In genomic region chr2:70291063-70291462, GRCm38 (mm10) we compare ENCODE assay signal across 13 mouse cellular contexts.
"Had no signal": no experiment of that assay in that cellular context is flagged by ENCODE, and none has a peak within 500 bp of the region (broad histone marks: within the 10 kb centered on the region; RNA-seq: fewer than 3 reads in every experiment).

No protein-coding gene starts in this region.

- H3K4me1 ChIP-seq: limb, embryonic 12.5 days; liver, embryonic 13.5 days; midbrain, embryonic 13.5 days; neural tube, embryonic 15.5 days had no signal

- H3K9ac ChIP-seq: limb, embryonic 12.5 days; liver, embryonic 13.5 days; liver, postnatal 0 days; midbrain, embryonic 13.5 days; neural tube, embryonic 15.5 days had no signal

- H3K4me2 ChIP-seq: limb, embryonic 12.5 days; liver, embryonic 13.5 days; midbrain, embryonic 13.5 days; neural tube, embryonic 15.5 days had no signal

- H3K27me3 ChIP-seq: limb, embryonic 12.5 days; liver, embryonic 13.5 days; midbrain, embryonic 13.5 days; neural tube, embryonic 15.5 days had no signal

- H3K27ac ChIP-seq: layer of hippocampus, adult 2 months; limb, embryonic 12.5 days; liver, embryonic 13.5 days; macrophage; midbrain, embryonic 13.5 days; neural tube, embryonic 15.5 days had no signal

- DNase-seq: kidney, postnatal 10 days; kidney, postnatal 4 days; liver; liver, embryonic 13.5 days; liver, postnatal 0 days; thymus, adult 18-20 months; thymus, postnatal 14 days had no signal

- H3K36me3 ChIP-seq: limb, embryonic 12.5 days; liver, embryonic 13.5 days; midbrain, embryonic 13.5 days; neural tube, embryonic 15.5 days had no signal

- ATAC-seq: liver, postnatal 0 days; midbrain, embryonic 13.5 days had no signal

- H3K4me3 ChIP-seq: layer of hippocampus, adult 2 months; limb, embryonic 12.5 days; liver, embryonic 13.5 days; midbrain, embryonic 13.5 days; myocyte; neural tube, embryonic 15.5 days had no signal

- H3K9me3 ChIP-seq: limb, embryonic 12.5 days; liver, embryonic 13.5 days; midbrain, embryonic 13.5 days; neural tube, embryonic 15.5 days had no signal
